Mouse (Mus musculus) hindbrain, embryonic 11.5 days (tissue): Measurements from ENCODE around the gene Xlr3a. TPM values are rescaled to one million over a fixed set of nuclear protein-coding genes. Genes with fewer than 3 reads are reported as not detected.
"Not testable (repeated sequence)": the region's sequence is repeated elsewhere in the genome, so short reads cannot be mapped to it uniquely, and the experiment has no call there.

Source experiments
- ATAC-seq: fragments of 200-750 bp; cut with Nextera tagmentation; 2 replicates; pipeline ENCODE4 v1.8.0; 2017; ENCODE audit warnings: mild to moderate bottlenecking, moderate TSS enrichment, moderate library complexity; ENCODE audit not compliant: low FRiP score
- DNase-seq: peaks from one replicate; pipeline ENCODE4 v3.0.0-alpha.2; 2015; ENCODE audit warnings: low spot score
- H3K27ac ChIP-seq: fragments of 300-500 bp; sonication (generic); 2 replicates; pipeline ENCODE4 v1.5.1; 2014; ENCODE audit warnings: mild to moderate bottlenecking, low read depth, low read length
- H3K27me3 ChIP-seq: fragments of 300-500 bp; sonication (generic); 2 replicates; pipeline ENCODE4 v1.6.1; 2014; ENCODE audit warnings: mild to moderate bottlenecking, low read length, moderate library complexity, mixed read lengths; ENCODE audit not compliant: control insufficient read depth, insufficient read depth
- H3K36me3 ChIP-seq: fragments of 300-500 bp; sonication (generic); 2 replicates; pipeline ENCODE4 v1.6.1; 2014; ENCODE audit warnings: mild to moderate bottlenecking, low read length, moderate library complexity, mixed read lengths; ENCODE audit not compliant: control insufficient read depth, insufficient read depth
- H3K4me1 ChIP-seq: fragments of 300-500 bp; sonication (generic); replicated peaks from 2 replicates; pipeline ENCODE4 v1.6.1; 2014; ENCODE audit warnings: low read length, mixed read lengths; ENCODE audit not compliant: control insufficient read depth, insufficient read depth
- H3K4me2 ChIP-seq: fragments of 300-500 bp; sonication (generic); replicated peaks from 2 replicates; pipeline ENCODE4 v1.6.1; 2014; ENCODE audit warnings: mild to moderate bottlenecking, low read depth, low read length
- H3K4me3 ChIP-seq: fragments of 300-500 bp; sonication (generic); 2 replicates; pipeline ENCODE4 v1.5.1; 2014; ENCODE audit warnings: low read depth, low read length
- H3K9ac ChIP-seq: fragments of 300-500 bp; sonication (generic); 2 replicates; pipeline ENCODE4 v1.6.1; 2014; ENCODE audit warnings: low read depth, low read length
- H3K9me3 ChIP-seq: fragments of 300-500 bp; sonication (generic); 2 replicates; pipeline ENCODE4 v1.6.1; 2016; ENCODE audit warnings: low read length; ENCODE audit not compliant: control insufficient read depth
- WGBS: fragments of 180-500 bp; shearing (Covaris S2); extraction: QIAGEN DNeasy Blood & Tissue Kit; methylation state at CpG from one replicate; pipeline ENCODE4 v1.1.7; 2014; 5-methylcytosine and 5-hydroxymethylcytosine counted together
- polyA plus RNA-seq: library from polyadenylated mRNA; unstranded; fragments of >200 nt; fragmentation: Nextera tagmentation; extraction: Ambion mirVana; gene quantifications from 2 replicates; pipeline ENCODE4 v1.2.1, GENCODE M21; 2014

Gene Xlr3a
- polyA plus RNA-seq = 4.5 and 6.0 TPM in 2 replicates

DNA sequence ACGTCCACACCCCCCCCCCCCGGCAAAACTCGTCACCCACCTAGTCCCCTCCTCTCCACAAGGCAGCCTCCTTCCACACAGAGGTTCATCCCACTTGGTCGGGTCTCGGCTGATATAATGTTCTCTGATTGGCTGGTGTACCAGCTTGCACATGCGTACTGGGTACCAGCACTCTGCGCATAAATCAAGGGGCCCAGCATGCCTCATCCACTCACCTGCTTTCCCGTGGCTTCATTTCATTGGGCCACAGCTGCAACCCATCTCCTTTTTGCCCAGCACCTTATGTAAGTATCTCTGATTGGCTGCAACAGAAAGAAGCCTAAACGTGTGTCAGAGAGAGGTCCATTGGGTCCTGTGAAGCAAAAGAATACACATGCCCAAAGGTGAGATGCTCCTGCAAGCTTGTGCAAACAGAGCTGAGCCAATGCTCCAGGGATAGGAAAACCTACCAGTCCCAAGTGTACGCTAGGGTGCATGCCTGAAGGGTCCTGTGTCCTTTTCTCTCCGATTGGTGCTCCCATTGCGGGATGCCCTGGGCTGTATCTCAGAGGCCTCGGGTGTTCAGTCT, at the start of gene Xlr3a:
TSS of gene Xlr3a (minus strand) at position 155 of the 568 bp plus-strand sequence.
- not testable (repeated sequence) for H3K4me2 ChIP-seq, H3K27ac ChIP-seq, ATAC-seq, H3K9ac ChIP-seq, H3K27me3 ChIP-seq, H3K4me1 ChIP-seq, DNase-seq, H3K9me3 ChIP-seq, H3K4me3 ChIP-seq, H3K36me3 ChIP-seq
- 79% methylated on average over 13 of the region's 13 CpGs for WGBS

DNA sequence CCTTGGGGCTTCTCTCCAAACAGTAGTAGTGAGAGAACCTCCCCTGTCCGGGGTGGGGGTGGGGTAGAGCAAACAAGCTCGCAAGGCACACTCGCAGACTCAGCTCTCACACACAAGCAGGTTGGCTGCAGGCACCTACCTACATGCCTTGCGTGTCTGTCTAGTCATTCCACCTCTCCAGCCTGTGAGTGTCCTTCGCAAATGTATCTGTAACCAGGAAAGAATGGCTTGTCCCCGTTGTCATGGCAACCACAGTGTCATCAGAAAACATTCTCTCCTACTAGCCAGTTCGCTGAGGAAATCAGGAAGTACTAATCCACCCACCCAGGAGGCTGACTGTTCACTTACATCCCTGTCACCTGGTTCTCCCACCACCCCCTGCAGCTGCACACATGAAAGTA, 46.3 kb upstream of the Xlr3a start:
- H3K4me3 ChIP-seq, H3K27ac ChIP-seq, H3K9ac ChIP-seq, H3K36me3 ChIP-seq, H3K9me3 ChIP-seq, DNase-seq, H3K27me3 ChIP-seq, H3K4me2 ChIP-seq, ATAC-seq, H3K4me1 ChIP-seq: not testable (repeated sequence)
- WGBS = no CpG with 5 or more reads among the region's 7 CpGs

DNA sequence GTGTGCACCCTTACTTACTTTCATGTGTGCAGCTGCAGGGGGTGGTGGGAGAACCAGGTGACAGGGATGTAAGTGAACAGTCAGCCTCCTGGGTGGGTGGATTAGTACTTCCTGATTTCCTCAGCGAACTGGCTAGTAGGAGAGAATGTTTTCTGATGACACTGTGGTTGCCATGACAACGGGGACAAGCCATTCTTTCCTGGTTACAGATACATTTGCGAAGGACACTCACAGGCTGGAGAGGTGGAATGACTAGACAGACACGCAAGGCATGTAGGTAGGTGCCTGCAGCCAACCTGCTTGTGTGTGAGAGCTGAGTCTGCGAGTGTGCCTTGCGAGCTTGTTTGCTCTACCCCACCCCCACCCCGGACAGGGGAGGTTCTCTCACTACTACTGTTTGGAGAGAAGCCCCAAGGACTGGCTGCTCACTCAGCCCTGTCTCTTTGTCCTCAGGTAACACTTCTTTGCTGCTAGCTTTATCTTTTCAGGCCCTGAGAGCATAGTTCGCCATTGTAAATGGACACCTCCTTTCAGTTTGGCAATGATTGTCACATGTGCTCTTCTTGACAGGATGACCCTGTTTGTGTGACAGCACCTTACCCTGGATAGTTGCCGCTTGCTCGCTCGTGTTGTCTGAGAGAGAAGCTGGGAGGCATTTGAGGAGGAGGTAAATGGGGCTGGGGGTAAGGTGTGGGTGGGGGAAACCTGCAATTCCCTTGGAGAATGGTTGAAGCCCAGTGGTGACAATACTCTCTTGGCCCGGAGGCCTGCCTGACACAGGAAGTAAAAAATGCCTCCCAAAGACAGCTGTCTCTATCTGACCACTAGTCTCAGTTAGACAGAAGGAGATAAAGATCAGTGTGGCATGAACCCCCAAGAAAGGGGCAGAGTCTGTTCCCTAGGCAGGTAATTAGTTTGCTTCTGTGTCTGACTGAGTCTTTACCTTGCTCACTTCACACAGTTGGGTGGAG, 26.2 kb upstream of the Xlr3a start:
- H3K36me3 ChIP-seq, H3K4me2 ChIP-seq, H3K4me1 ChIP-seq, DNase-seq, H3K9me3 ChIP-seq, H3K9ac ChIP-seq, H3K27ac ChIP-seq, H3K4me3 ChIP-seq, H3K27me3 ChIP-seq: not testable (repeated sequence)
- no CpG with 5 or more reads among the region's 12 CpGs for WGBS
- ATAC-seq = peak; percentile 30; the same call in 1 of the 2 replicates

- not testable (repeated sequence) for H3K36me3 ChIP-seq, H3K9ac ChIP-seq, H3K4me1 ChIP-seq, H3K9me3 ChIP-seq, H3K4me2 ChIP-seq, H3K27me3 ChIP-seq, ATAC-seq, H3K27ac ChIP-seq, H3K4me3 ChIP-seq, DNase-seq
- no CpG with 5 or more reads among the region's 7 CpGs for WGBS
These were observed 19.9 kb upstream of the Xlr3a start, which contains the start of gene Gm14685 for GRCm38 (mm10) chrX:73116747-73117146. Gm14685 (plus strand) TSS chrX:73117047.

- not testable (repeated sequence) for H3K4me1 ChIP-seq, H3K36me3 ChIP-seq, H3K4me2 ChIP-seq, H3K9me3 ChIP-seq, H3K27ac ChIP-seq, H3K9ac ChIP-seq, H3K27me3 ChIP-seq, H3K4me3 ChIP-seq, ATAC-seq, DNase-seq
- 83% methylated on average over 19 of the region's 19 CpGs for WGBS
These were observed 14.4 kb downstream of the Xlr3a start, which contains the start of gene Xlr4a for GRCm38 (mm10) chrX:73082267-73083055. Xlr4a (minus strand) TSS chrX:73082478.

- H3K27ac ChIP-seq, H3K27me3 ChIP-seq, H3K4me1 ChIP-seq, ATAC-seq, DNase-seq, H3K4me3 ChIP-seq, H3K9ac ChIP-seq, H3K9me3 ChIP-seq, H3K4me2 ChIP-seq, H3K36me3 ChIP-seq: not testable (repeated sequence)
- WGBS = no CpG with 5 or more reads among the region's 5 CpGs
These were observed 30.1 kb downstream of the Xlr3a start for GRCm38 (mm10) chrX:73066765-73067312.

- WGBS = 30% methylated on average over 7 of the region's 7 CpGs
- no peak for DNase-seq
These were observed 32.5 kb downstream of the Xlr3a start, which contains the start of gene Pnma3 for GRCm38 (mm10) chrX:73064415-73064793. Pnma3 (plus strand) TSS chrX:73064787.

More at GRCm38 (mm10) chrX:73064415-73064793, 32.5 kb downstream of the Xlr3a start, which contains the start of gene Pnma3:
- no peak within 1 kb of the TSS for H3K27ac ChIP-seq
- H3K9me3 ChIP-seq = no peaks in the 10 kb centered on the region
- H3K9ac ChIP-seq = peak within 1 kb of the TSS; percentile 48; the same call in 1 of the 2 replicates
- H3K4me1 ChIP-seq = no peaks in the 10 kb centered on the region
- H3K36me3 ChIP-seq = no peaks in the 10 kb centered on the region
- peak within 1 kb of the TSS; percentile 38 for H3K4me2 ChIP-seq
- peak; percentile 71 for ATAC-seq
- H3K27me3 ChIP-seq = no peaks in the 10 kb centered on the region
- H3K4me3 ChIP-seq = peak within 1 kb of the TSS; percentile 16
